Mouse (Mus musculus) small intestine, adult 2 months (tissue): ENCODE measurements around the gene Appl2.

Experiments used
- CTCF ChIP-seq: fragments of 200-500 bp; IDR thresholded peaks from 2 replicates; pipeline ENCODE4 v1.5.1; 2012; ENCODE audit warnings: low read depth, mild to moderate bottlenecking, control low read depth, inconsistent platforms, low read length, moderate library complexity, mixed read lengths; ENCODE audit not compliant: insufficient replicate concordance, insufficient read length; ENCODE audit errors: extremely low read depth
- POLR2A ChIP-seq: fragments of 200-500 bp; IDR thresholded peaks from 2 replicates; pipeline ENCODE4 v1.6.1; 2012; ENCODE audit warnings: low read depth, mild to moderate bottlenecking, control low read depth, inconsistent platforms, low read length, moderate library complexity

DNA sequence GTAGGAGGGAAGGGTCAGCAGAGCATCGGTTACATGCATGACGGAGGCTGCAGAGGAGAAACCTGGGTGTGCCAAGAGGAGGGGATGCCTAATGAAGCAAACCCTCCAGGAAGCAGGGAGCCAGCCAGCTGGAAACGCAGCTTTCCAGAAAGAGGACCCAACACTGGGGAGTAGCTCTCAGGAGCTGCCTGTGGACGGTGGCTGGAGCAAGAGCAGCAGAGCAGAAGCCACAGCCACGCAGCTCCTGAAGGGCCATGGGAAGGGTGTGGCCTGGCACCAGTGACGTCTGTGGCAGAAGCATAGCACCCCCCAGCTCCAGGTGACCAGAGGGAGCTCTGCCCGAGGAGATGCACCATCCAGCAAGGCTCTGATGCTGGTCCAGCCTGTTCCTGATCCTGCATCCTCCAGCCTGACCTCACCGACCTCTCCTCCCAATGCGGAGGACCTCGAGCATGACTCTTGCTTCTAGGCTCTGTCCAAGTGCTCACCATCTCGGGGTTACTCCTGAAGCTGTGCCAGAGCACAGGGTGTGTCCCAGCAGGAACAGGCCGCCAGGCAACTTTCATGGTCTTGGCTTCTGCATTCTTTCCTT, 19.3 kb downstream of the Appl2 start:
- TF ChIP-seq CTCF: no peak
- no peak for TF ChIP-seq POLR2A
